Mouse (Mus musculus) heart, embryonic 11.5 days (tissue): ENCODE measurements around the gene Taok1. TPM values are rescaled to one million over a fixed set of nuclear protein-coding genes. Genes with fewer than 3 reads are reported as not detected.
"Not testable (repeated sequence)": the region's sequence is repeated elsewhere in the genome, so short reads cannot be mapped to it uniquely, and the experiment has no call there.

Experiments used
- ATAC-seq: fragments of 200-750 bp; cut with Nextera tagmentation; replicated peaks from 2 replicates; pipeline ENCODE4 v1.8.0; 2017; ENCODE audit warnings: moderate library complexity; ENCODE audit not compliant: insufficient number of reproducible peaks, low FRiP score, low TSS enrichment
- H3K27ac ChIP-seq: fragments of 300-500 bp; sonication (generic); 2 replicates; pipeline ENCODE4 v1.5.1; 2014; ENCODE audit warnings: mild to moderate bottlenecking, low read depth, low read length
- H3K27me3 ChIP-seq: fragments of 300-500 bp; sonication (generic); 2 replicates; pipeline ENCODE4 v1.6.1; 2014; ENCODE audit warnings: mild to moderate bottlenecking, low read length, mixed read lengths; ENCODE audit not compliant: control insufficient read depth, insufficient read depth
- H3K36me3 ChIP-seq: fragments of 300-500 bp; sonication (generic); 2 replicates; pipeline ENCODE4 v1.6.1; 2014; ENCODE audit warnings: mild to moderate bottlenecking, low read length, moderate library complexity, mixed read lengths; ENCODE audit not compliant: control insufficient read depth, insufficient read depth
- H3K4me1 ChIP-seq: fragments of 300-500 bp; sonication (generic); 2 replicates; pipeline ENCODE4 v1.6.1; 2014; ENCODE audit warnings: low read length; ENCODE audit not compliant: control insufficient read depth, insufficient read depth
- H3K4me2 ChIP-seq: fragments of 300-500 bp; sonication (generic); 2 replicates; pipeline ENCODE4 v1.6.1; 2014; ENCODE audit warnings: mild to moderate bottlenecking, moderate library complexity
- H3K4me3 ChIP-seq: fragments of 300-500 bp; sonication (generic); 2 replicates; pipeline ENCODE4 v1.5.1; 2014; ENCODE audit warnings: low read depth, low read length
- H3K9ac ChIP-seq: fragments of 300-500 bp; sonication (generic); 2 replicates; pipeline ENCODE4 v1.6.1; 2014; ENCODE audit warnings: mild to moderate bottlenecking, low read depth, low read length, moderate library complexity
- H3K9me3 ChIP-seq: fragments of 300-500 bp; sonication (generic); replicated peaks from 2 replicates; pipeline ENCODE4 v1.6.1; 2016; ENCODE audit warnings: low read length; ENCODE audit not compliant: control insufficient read depth
- WGBS: fragments of 180-500 bp; shearing (Covaris S2); extraction: QIAGEN DNeasy Blood & Tissue Kit; methylation state at CpG from one replicate; pipeline ENCODE4 v1.1.7; 2014; ENCODE audit not compliant: insufficient replicate concordance; 5-methylcytosine and 5-hydroxymethylcytosine counted together
- polyA plus RNA-seq: library from polyadenylated mRNA; unstranded; fragments of >200 nt; fragmentation: Nextera tagmentation; extraction: Ambion mirVana; gene quantifications from 2 replicates; pipeline ENCODE4 v1.2.1, GENCODE M21; 2014

The Taok1 gene
- polyA plus RNA-seq, 1 experiment from 2014 or later = 17.8 TPM

GRCm38 (mm10) chr11:77528420-77528819, 79.2 kb downstream of the Taok1 start:
- H3K4me3 ChIP-seq, H3K27ac ChIP-seq, H3K9me3 ChIP-seq, H3K4me1 ChIP-seq, H3K27me3 ChIP-seq, H3K4me2 ChIP-seq, H3K9ac ChIP-seq, ATAC-seq, H3K36me3 ChIP-seq: not testable (repeated sequence)
- WGBS = 89% methylated on average over 3 of the region's 3 CpGs

GRCm38 (mm10) chr11:77525804-77526486, 81.7 kb downstream of the Taok1 start:
- Histone ChIP-seq H3K9me3 (no peaks in the 10 kb centered on the region), H3K4me2 (no peak overlapping the region), H3K36me3 (no peaks in the 10 kb centered on the region), H3K27ac (no peak overlapping the region), H3K4me3 (no peak overlapping the region), H3K4me1 (no peaks in the 10 kb centered on the region), H3K27me3 (no peaks in the 10 kb centered on the region), H3K9ac (no peak overlapping the region)
- 76% methylated on average over 3 of the region's 3 CpGs for WGBS
- no peak for ATAC-seq

- Histone ChIP-seq H3K4me3 (no peak overlapping the region), H3K9me3 (no peaks in the 10 kb centered on the region), H3K4me1 (peaks cover 3% of the 10 kb centered on the region; the same call in 1 of the 2 replicates), H3K27me3 (peaks cover 16% of the 10 kb centered on the region), H3K27ac (no peak overlapping the region), H3K4me2 (no peak overlapping the region), H3K9ac (no peak overlapping the region), H3K36me3 (no peaks in the 10 kb centered on the region)
- WGBS = 53% methylated on average over 5 of the region's 5 CpGs
- no peak for ATAC-seq
These were observed 86.8 kb downstream of the Taok1 start for GRCm38 (mm10) chr11:77520601-77521529.

GRCm38 (mm10) chr11:77519043-77519442, 88.6 kb downstream of the Taok1 start, which contains the start of gene Gm10392:
TSS of gene Gm10392 (minus strand) at chr11:77519198.
- no peaks in the 10 kb centered on the region for H3K36me3 ChIP-seq
- H3K9ac ChIP-seq = no peak within 1 kb of the TSS
- 56% methylated on average over 5 of the region's 5 CpGs for WGBS
- H3K4me1 ChIP-seq = peaks cover 20% of the 10 kb centered on the region
- H3K27me3 ChIP-seq = peaks cover 21% of the 10 kb centered on the region
- H3K9me3 ChIP-seq = no peaks in the 10 kb centered on the region
- ATAC-seq = no peak
- H3K27ac ChIP-seq = no peak within 1 kb of the TSS
- H3K4me2 ChIP-seq = no peak within 1 kb of the TSS
- H3K4me3 ChIP-seq = no peak within 1 kb of the TSS

DNA sequence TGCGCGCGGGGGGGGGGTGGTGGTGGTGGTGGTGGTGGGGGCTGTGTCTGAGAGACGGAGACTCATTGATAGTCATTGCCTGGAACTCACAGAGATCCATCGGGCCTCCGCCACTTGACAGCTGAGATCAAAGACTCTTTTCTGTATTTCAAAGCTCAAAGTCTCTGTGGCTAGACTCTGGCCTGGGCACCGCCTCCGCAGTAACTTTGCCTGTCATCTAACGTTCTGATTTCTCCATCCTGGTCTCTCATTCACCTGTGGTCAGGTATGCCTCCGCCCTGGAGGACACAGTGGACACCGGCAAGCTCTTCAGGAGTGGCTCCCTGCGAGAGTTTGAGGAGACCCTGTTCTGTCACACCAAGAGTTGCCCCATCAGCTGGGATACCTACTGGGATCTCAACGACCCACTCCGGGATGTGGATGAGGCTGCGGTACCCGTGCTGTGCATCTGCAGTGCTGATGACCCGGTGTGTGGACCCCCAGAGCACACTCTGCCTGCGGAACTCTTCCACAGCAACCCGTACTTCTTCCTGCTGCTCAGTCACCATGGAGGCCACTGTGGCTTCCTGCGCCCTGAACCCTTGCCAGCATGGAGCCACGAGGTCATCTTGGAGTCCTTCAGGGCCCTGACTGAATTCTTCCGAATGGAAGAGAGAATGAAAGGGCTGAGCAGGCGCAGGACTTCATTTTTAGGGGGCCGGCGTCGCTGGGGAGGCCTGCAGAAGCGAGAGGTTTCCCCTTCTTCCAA, 89.4 kb downstream of the Taok1 start:
- Histone ChIP-seq H3K4me2 (no peak overlapping the region), H3K27me3 (peaks cover 21% of the 10 kb centered on the region), H3K36me3 (no peaks in the 10 kb centered on the region), H3K9ac (no peak overlapping the region), H3K4me3 (no peak overlapping the region), H3K27ac (no peak overlapping the region), H3K9me3 (no peaks in the 10 kb centered on the region), H3K4me1 (peaks cover 25% of the 10 kb centered on the region)
- WGBS = 76% methylated on average over 27 of the region's 27 CpGs
- ATAC-seq = no peak

DNA sequence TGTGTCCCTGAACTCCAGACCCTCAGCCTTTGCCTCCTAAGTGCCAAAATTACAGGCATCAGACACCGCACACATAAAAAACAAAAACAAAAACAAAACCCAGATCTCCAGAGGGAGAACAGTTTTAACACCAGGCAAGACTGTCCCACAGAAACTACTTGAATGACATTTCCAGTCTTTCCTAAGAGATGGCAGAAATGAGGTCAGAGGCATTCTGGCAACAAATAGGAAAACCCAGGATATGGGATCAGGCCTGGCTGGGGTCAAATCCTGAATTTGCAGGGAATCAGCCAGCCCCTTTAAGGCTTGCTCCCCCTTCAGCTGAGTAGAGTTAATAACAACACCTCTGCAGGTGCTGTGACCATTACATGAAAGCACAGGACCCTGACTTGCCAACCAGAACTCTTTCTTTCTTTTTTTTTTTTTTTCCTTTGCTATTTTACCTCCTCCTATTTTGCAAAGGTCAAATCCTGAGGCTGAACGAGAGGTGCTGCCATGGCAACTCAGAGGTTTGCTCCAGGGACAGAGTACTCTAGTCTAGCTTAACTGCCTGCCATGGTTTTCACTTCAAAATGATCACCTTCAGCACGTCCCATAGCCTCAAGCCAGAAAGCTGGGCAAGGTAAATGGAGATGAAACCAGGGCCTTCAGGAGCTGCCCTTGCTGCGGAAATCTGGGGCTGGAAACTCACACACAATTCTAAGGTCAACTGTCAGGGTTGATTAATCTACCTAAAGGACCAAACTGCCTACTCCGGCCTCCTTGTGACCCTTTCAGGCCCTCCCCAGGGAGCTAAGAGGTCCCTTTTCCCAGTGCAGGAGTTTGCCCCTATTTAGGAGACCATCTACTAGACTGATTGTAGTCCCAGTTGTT, 90.8 kb downstream of the Taok1 start:
- Histone ChIP-seq H3K27ac (no peak overlapping the region), H3K4me2 (no peak overlapping the region), H3K27me3 (peaks cover 21% of the 10 kb centered on the region), H3K9me3 (no peaks in the 10 kb centered on the region), H3K4me3 (no peak overlapping the region), H3K36me3 (no peaks in the 10 kb centered on the region), H3K4me1 (peaks cover 30% of the 10 kb centered on the region), H3K9ac (no peak overlapping the region)
- 72% methylated on average over 5 of the region's 5 CpGs for WGBS
- ATAC-seq = no peak

- Histone ChIP-seq H3K4me2 (peak within 1 kb of the TSS; percentile 98), H3K4me1 (peaks cover 30% of the 10 kb centered on the region), H3K27me3 (peaks cover 21% of the 10 kb centered on the region), H3K9ac (peak within 1 kb of the TSS; percentile 72), H3K36me3 (no peaks in the 10 kb centered on the region), H3K27ac (peak within 1 kb of the TSS; percentile 59), H3K4me3 (peak within 1 kb of the TSS; percentile 73), H3K9me3 (no peaks in the 10 kb centered on the region)
- WGBS = 8% methylated on average over 39 of the region's 39 CpGs
- no peak for ATAC-seq
These were observed 91.7 kb downstream of the Taok1 start, which contains the start of gene Trp53i13 for GRCm38 (mm10) chr11:77515637-77516552. TSS of gene Trp53i13 (minus strand) at chr11:77515980.
